Mouse (Mus musculus) telencephalon, adult 2 months (tissue): Measurements from ENCODE around the gene Naa38.

ENCODE experiments used
- DNase-seq: peaks from one replicate; pipeline ENCODE4 v3.0.0-alpha.2; 2011; ENCODE audit warnings: low read depth, low spot score

Naa38 gene

DNA sequence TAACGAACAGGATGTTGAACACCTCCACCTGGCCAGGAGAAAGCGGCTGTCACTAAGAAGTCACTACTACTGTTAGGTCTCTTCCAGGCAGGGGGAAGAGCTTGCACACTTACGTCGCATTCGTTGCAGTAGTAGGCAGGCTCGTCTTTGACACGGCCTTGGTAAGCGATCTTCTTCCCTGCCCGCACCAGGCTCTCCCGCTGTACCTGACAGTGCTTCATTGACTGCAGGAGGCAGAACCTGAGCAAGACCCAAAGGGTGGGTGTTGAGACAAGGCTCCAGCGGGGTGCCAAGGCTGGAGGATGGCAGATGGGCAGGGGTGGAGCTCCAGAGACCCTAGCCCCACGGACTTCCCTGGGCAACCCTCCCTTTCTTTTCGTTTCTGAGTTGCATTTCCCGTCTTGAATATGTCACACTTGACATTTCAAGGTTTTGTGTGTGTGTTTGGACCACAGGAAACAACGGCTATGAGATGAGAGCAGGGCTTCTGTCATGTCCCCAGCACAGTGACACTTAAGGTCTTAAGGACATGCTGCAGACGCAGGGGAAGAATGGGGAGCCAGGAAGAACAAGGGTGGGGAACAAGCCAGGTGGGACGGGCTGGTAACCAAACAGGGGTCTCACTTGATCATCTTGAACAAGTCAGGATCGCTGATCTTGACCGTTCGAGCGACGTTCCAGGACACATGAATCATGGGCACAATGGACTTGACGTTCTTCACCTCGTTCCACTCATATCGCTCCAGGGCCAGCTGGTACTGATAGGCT, 5.0 kb downstream of the Naa38 start:
- DNase-seq: no peak

DNA sequence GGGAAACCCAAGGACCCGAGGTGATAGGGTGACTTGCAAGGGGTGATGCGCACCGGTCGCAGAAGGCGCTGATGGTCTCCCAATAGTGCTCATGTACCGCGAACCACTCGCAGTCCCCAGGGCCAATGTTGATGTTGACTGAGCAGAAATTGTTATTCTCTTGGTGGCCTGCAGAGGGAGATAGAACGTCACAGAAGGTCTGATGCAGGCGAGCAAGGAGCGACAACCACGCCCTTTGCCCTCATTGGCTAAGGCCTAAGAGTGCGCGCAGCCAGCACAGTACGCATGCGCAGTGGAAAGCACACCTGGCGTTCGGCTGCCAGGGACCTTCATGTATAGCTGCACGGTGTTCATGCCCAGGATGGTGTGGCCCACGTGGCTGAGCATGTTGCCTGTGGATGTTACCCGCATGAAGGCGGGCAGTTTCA, 5.9 kb downstream of the Naa38 start:
- DNase-seq: no peak

DNA sequence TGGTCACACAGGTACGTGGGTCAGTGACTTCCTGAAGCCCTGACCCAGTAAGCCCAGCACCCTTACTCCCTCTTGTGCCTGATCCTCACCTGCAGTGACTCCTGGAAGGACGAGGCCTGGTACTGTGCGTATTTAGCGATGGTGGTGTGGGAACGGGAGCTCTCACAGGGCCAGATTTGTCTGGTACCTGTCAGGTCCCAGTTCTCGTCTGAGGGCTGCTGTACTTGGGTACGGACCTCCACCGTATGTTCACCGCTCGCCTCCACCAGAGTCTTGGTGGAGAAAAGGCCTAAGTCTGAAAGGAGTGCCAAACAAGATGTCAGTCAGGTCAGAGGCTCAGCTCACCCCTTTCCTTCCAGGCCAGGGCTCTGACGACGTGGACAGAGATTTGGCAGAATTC, 6.7 kb downstream of the Naa38 start:
- DNase-seq: no peak

DNA sequence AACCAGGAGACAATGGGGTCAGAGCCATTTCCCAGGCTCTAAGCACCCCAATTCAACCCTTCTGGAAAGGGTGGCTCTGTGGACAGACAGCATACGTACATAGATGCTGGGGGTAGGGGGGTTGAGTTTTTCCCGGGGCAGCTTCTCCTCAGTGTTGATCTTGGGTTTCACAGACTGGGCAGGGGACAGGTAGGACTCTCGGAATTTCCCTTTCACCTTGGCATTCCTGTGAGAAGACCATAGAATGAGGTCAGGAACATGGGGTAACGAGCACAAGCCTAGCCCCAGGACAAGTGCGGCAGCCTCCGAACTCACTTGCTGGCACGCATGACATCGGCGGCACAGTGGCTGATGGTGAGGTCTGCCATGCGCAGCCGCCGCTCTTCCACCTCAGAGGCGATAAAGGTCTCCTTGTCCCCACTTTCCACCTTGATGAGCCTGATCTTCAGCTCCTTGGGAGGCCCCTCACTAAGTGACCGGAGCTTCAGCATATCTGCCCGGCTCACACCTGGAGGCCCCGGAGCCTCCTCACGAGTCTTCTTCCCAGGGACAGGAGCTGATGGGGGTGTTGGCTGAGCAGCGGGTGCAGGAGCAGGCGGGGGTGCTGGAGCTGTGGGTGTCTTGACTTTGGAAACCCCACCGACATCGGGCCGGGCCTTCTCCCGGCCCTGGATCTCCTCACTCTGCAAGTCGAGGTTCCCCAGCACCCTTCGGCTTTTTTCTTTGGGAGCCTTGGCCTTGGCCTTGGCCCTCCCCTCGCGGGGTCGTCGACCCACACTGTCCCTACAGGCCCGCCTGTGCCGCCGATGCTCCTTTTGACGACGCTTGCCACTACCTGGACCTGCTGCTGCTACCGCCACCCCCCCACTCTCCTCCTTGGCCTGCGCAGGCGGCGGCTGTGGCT, 8.7 kb downstream of the Naa38 start:
- DNase-seq: no peak

DNA sequence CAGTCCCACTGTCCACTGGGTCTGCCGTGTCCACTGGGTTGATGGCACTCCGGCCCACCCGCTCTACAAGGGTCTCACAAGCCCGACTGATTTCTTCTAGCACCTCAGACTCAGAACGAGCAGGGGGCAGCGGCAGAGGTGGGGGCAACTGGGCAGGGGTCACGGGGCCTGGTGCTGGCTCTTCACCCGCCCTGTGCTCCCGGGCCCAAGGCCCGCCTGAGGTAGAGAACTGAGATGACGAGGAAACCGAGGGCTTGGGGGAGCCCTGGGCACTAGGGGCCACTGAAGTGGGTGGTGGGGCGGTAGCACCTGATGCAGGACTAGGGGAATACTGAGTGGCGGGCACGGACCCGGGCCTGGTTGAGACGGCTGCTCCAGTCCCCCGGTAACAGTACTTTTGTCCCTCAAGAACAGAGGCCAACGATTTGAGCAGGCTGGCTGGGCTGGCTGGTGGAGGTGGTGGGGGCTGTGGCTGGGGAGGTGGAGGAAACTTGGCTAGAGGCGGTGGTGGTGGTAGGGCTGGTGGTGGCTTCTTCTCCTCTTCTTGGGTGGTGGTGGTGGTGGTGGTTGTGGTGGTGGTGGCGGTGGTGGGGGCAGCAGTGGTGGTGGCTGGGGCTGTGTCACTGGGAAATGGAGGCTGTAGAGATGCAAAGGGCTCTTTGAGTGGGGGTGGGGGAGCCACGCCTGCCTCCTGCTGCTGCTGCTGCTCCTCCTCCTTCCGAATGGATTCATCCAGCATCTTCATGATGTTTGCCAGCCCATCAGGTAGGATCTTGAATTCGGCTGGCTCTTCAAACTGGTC, 9.5 kb downstream of the Naa38 start:
- DNase-seq: no peak

DNA sequence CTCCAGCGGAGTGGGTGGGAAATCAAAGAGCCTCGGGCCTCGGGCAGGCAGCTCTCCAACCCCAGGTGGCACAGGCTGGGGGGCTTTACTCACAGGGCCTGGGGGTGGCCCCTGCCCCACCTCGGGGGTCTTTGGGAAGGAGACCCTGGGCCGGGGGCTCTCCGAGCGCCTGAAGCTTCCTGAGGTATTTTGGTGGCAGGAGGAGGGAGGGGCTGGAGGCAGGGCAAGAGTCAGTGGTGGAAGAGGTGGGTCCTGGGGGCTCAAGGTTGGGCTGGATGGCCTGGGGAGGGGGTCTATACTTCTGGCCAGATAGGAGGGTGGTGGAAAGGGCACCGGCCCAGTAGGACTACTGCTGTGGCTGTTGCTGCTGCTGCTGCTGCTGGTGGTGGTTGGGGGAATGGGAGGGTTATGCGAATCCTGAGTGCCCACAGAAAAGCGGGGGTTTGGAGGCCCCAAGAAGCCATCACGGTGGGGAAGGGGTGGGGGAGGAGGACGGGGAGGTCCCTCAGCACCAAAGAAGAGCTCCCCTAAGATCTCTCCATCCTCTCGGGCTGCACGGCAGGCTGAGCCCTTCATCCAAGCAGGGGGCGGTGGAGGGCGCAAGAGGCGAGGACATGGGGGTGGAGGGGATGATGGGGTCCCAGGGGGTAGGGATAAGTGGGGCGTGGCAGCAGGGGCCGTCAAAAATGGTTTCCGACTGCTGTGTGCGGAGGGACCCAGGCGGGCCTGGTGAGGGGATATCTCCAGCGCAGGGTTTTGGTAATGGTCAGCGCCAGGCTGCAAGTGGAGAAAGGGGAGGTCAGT, 10.3 kb downstream of the Naa38 start:
- no peak for DNase-seq

DNA sequence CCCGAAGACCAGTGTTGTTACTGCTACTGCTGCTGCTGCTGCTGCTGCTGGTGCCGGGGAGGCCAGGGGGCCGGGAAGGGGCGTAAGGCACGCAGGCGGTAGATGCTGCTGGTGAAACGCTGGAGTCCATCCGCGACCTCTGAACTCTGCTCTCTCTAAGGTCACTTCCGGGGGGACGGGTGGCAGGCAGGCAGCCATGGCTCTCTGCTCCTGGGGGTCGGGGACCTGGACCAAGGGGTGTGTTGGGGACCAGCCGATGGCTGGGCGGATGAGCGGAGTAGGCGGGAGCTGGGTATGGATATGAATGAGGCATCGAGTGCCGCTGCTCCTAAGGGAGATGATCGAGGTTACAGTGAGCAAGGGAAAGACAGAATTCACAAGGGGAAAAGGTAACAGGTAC, 11.0 kb downstream of the Naa38 start:
- DNase-seq: no peak

DNA sequence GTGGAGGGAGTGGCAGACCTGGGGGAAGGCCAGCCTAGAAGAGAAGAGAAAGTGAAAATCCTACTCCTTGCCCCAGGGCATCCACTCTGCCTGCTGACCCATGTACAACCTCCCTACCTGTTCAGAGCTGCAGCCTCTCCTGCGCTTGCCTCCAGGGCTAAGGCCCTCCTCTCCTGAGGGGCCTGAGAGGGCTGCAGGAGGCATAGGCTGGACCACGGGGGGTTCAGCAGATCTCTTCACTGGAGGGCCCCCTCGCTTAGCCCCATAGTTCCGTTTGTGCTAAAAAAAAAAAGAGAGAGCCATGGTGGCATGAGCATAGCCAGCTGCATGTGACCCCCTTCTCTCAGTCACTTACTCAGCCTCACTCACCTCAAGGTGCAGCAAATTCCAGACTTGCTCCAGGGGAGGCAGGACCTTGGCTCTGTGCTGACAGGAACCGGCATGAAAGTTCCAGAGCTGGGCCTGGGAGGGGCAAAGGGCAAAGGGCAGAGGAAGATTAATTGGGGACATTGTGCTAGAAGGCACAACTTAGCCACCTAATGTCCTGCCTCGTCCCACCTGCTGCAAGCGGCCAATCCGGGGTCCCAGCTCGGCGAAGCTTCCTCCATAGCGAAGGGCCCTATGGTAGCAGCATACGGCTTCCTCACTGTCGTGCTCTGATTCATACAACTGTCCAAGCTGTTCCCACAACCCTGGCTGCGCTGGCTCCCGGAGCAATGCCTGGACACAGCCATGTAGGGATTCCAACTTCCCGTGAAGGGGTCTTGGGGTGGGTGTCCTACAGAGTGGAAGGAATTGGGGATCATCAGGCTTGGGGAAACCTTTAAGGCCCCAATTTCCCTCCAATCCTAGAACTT, 11.8 kb downstream of the Naa38 start:
- no peak for DNase-seq

DNA sequence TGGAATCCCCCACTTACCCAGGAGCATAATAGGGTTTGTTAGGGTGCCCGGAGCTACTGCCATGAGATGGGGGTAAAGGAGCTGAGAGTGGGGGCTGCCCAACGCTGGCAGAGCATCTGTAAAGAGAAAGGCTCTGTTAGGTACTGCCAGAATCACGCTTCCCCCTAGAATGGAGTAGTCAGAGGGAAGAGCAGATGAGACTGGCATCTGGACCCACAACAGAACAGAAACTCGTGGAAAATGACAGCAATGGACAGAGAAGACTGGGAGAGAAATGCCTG, 12.4 kb downstream of the Naa38 start:
- no peak for DNase-seq

DNA sequence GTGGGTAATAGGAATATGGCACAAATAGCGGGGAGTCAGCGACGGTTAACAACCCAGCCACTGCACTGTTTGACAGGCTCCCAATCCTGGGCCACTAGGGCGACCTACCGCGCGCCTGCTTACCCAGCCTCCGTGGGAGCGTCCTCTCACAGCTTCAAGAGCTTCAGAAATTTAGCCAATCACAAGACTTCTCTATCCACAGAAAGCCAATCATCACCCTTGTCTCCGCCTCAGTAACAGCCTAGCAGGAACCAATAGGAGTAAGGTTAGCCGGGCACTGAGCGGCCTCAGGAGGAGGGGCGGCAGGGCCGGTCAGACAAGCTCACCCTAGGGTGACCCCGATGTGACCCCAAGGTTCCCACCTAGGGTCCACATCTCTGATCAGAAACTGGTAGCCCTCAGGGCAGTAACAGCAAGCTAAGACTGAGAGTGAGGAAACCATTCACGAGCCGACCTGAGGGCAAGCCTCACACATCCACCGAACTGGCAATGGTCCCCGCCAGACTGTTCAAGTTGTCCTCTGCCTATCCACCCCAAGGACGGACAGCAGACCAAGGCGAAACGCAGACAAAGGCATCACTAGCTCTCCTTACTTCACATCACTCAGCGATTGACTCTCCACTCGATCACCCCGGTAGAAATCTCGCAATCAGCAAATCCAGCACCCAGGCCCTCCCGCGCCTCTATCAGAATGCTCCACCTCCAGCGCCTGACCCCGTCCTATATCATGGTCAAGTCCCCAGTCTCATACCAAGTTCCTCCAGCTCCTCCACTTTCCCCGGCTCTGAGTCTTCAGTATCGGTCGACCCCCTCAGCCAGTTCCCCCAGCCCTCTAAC, 13.5 kb downstream of the Naa38 start:
- DNase-seq: peak; percentile 97

DNA sequence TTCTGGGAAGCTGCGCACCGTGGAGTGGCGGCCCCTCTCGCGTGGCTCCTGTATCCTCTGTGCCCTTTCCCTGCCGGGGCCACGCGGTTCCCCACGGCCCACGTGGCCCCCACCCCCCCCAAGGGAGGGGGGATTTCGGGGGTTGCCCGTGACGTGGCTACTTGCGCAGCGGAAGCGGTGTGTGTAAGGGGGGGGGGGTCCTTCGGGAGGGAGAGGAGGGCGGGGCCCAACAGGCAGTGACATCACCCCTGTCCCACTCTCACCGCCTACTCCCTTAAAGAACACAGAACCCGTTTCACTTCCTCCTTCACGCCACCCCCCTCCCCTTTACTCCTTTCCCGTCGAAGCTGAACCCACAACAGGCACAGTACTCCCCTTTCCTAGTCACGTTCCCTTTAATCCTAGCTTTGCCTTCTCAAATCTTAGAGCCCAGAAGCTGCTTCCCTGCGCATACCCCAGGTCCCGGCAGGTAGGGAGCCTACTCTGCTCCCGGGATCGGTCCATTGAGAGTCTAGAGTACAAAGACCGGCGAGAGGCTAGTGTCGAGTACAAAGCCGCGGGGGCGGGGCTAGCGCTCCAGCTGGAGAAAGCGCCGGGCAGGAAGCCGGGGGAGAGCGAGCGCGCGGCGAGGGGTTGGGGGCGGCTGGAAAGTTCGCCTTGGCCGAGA, 14.2 kb downstream of the Naa38 start:
- DNase-seq: no peak

DNA sequence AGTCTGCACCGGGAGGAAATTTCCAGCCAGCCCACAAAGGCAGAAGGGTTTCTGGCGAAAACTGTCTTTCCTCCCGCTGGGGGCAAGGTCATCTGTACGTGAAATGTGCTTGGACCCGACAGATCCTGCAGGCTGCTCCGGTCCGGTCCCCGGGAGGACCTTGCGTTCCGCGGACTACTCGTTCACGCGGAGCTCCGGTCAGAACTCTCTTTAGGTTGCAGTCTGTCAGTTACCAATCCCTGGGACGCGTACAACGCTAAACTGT, 14.7 kb downstream of the Naa38 start:
- no peak for DNase-seq

DNA sequence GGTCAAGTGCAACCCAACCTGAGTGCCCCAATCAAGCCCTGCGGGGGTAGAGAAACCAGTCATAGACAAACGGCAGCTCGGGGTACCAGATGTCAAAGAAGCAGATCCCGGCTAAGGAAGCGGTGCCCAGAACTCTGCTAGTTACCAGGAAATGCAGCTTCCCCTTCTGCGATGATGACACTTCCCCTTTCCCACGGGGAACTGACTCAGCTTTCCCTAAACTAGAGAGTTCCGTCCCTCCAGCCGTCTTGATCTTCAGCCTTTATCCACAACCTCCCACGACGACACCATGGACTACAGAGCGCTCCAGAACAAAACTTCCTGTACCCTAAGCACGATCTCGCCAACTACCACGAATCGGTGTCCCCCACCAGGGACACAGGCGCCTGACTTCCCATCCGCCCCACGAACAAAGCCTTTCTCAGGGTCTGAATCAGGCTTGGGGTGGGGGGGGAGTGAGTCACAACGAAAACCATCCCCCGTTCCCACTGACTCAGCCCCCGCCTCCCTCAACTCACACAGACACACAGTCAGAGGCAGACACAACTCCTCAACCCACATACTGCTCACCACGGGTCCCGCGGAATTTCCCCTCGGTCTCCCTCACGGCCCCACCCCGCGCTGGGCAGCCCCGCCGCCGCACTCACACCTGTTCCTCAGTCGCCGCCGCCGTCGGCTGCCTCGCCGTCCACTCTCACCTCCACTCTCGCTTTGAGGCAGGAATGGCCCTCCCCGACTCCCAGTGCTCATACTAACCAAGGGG, 15.2 kb downstream of the Naa38 start:
- DNase-seq: no peak

DNA sequence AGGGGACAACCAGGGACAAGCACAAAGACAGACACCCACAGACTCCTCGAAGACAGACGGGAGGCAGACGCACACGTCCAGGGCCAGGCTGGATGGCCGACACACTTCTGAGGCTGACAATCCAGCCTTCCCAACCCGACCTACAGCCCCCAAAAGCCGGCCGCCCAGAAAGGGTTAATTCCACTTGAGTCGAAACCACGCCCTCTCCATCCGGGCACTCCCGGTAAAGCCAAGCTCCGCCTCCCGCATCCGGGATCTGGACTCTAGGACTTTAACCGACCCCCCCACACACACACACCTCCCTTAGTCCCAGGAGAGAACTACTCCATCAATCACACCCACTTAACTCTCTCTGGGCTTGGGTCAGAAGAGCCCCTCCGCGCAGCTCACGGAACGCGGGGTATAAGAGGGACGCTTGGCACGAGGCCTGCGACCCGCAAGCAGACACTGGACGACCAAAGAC, 15.8 kb downstream of the Naa38 start:
- DNase-seq: no peak

DNA sequence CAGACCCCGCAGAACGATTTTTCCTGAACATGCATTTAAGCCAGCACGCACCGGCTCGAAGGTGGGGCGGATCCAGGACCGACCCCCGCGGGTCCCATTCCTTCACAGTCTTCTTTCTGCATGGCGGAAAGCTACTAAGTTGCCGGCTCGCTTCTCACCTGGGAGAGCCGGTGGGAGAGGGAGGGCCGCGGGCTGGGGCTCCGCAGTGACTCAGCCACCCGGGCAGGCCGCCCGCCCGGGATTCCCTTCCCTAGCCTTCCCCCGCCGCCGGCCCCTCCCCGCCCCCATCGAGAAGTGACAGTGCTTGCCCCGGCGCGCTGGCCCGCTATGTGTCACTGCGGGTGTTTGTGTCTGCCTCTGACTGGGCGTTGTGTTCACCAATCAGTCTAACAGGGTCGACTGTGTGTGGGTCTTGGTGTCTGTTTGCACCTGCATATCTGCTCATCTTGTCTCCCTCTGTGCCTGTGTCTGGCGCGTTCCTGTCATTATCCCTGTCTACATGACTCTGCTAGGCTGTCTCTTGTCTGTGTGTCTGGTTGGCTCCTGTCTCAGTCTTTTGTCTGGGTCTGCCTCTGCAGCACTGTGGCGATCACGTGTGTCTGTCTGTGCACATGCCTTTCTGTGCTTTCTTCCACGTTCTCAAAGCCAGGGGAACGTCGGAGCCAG, 16.4 kb downstream of the Naa38 start:
- no peak for DNase-seq

DNA sequence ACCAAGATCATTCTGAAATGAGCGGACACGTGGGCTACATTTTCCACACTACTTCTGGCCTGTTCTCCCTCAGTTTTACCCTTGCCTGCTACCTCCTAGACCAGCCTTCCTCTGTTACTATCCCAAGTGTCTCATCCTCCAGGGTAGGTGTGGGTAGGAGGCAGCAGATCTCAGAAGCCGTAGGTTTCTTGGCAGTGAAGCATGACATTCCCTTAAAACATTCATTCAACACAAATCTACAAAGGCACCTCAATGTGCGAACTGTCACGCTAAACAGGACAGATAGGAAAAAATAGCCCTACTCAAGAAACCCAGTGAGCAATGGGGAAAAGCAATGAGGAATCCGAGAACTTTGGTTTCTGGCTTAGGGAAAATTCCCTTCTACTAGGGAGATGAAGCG, 17.3 kb downstream of the Naa38 start:
- no peak for DNase-seq

DNA sequence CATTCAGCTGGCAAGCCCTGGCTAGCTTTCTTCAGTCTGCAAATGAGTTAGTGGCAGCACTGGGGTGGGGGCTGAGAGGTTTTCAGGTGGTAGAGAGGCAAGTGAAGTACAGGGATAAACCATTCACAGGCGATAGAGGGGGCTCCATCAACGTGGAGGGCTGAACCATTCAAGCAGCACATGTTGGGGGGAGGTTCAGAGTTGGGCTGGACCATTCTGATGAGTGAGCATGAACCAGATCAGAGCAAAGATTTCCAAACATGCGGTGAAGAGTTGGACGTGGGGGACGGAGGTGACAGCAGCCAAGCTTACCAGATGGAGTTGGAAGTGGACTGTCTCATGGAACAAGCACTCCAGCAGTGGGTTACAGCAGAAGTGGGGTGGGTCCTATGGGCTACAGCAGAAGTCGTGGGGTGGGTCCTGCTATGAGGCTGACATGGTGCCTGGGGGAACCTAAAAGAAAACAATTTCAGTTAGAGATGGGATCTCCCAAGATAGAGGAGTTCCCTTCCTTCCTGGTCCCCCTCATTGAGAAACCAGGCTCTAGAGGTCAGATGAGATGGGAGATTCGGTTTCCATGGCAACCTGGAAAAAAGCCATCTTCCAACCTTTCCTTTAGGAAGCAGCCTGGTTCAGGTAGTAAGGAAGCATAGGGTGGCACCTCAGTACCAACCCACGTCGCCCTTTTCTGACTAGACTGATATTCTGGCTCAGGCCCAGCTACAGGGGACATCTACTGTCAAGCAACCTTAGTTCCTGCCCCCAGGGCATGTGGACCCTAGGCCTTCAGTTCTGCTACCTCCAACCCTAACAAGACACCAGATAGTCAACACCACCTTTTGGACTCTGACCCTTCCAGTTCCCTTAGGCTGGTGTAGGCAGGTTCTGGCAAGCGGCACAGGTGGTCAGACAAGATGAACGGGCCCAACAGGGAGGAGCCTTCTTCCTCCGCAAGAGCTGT, 18.2 kb downstream of the Naa38 start, which contains the start of gene Kdm6b:
Kdm6b (minus strand) TSS at position 455 of the 961 bp plus-strand sequence.
- DNase-seq: no peak
